Mouse (Mus musculus): ENCODE data around the gene Dand5. TPM values are rescaled to one million over a fixed set of nuclear protein-coding genes. Genes with fewer than 3 reads are reported as not detected.
A peak's percentile ranks its signal among the peaks of the same experiment; 100 is the strongest.

Dand5 gene
- polyA plus RNA-seq, 1 experiment from 2014 or later = 5.2 TPM

DNA sequence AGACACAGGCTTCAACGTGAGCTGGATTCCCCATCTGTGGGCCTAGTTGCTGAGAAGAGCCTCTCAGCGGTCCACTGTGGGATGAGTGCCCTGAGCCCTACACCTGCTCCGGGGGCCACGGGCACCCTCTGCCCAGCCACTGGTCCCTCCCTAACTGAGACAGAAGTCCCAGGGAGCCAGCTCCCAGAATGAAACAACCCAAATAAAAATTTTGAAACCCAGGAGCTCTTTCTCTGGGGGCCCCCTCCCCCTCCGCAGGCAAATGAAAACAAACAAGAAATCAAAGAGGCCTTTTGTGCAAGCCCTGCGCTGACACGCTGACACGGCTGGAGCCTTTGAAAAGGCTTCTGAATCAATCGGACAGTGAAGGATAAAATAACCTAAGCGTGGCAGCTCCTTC, 57.0 kb downstream of the Dand5 start:
- H3K4me2 ChIP-seq (ENCODE audit: low read length) = no peak overlapping the region
- no peak overlapping the region for H3K4me3 ChIP-seq (ENCODE audit: low read depth, low read length)
- peaks cover 3% of the 10 kb centered on the region; the same call in 1 of the 2 replicates for H3K4me1 ChIP-seq (replicated peaks; ENCODE audit: control insufficient read depth, insufficient read depth, low read length)
- H3K9ac ChIP-seq (ENCODE audit: low read length) = no peak overlapping the region
- peaks cover 79% of the 10 kb centered on the region for H3K27me3 ChIP-seq (replicated peaks; ENCODE audit: control insufficient read depth, insufficient read depth, low read length)
- no peaks in the 10 kb centered on the region for H3K9me3 ChIP-seq (ENCODE audit: control insufficient read depth, low read length)
- 38% methylated on average over 10 of the region's 10 CpGs for WGBS
- ATAC-seq (replicated peaks; ENCODE audit: low FRiP score, low TSS enrichment, low read depth) (no peak), DNase-seq (ENCODE audit: low spot score) (no peak)
- no peaks in the 10 kb centered on the region for H3K36me3 ChIP-seq (ENCODE audit: control insufficient read depth, insufficient read depth, low read length)
- H3K27ac ChIP-seq (ENCODE audit: low read depth) = no peak overlapping the region

Small RNAs within 50 kb of the gene (microRNA-seq; reads per million reads assigned to microRNA genes)
- gene Mir7069 = 2.5 reads per million, percentile 26 among the genes with 10 or more reads in this experiment

Other genes starting within 250 kb of the Dand5 start
- gene Ier2, start 160.0 kb downstream of the Dand5 start, polyA plus RNA-seq (2014; fragmentation: Nextera tagmentation; extraction: Ambion mirVana) = 73.2 and 75.5 TPM in 2 replicates
- gene Trmt1, start 136.5 kb downstream of the Dand5 start, polyA plus RNA-seq (2014; fragmentation: Nextera tagmentation; extraction: Ambion mirVana) = 85.9 and 87.0 TPM in 2 replicates
- gene Nacc1, start 135.0 kb downstream of the Dand5 start, polyA plus RNA-seq (2014; fragmentation: Nextera tagmentation; extraction: Ambion mirVana) = 23.7 and 25.0 TPM in 2 replicates
- 4.3 and 5.2 TPM in 2 replicates for gene Lyl1, start 121.4 kb downstream of the Dand5 start, polyA plus RNA-seq (2014; fragmentation: Nextera tagmentation; extraction: Ambion mirVana)
- 3.3 and 4.1 TPM in 2 replicates for gene G430095P16Rik, start 99.8 kb downstream of the Dand5 start, polyA plus RNA-seq (2014; fragmentation: Nextera tagmentation; extraction: Ambion mirVana)
- 12.8 and 14.4 TPM in 2 replicates for gene Nfix, start 22.5 kb downstream of the Dand5 start, polyA plus RNA-seq (2014; fragmentation: Nextera tagmentation; extraction: Ambion mirVana)
- gene Gadd45gip1, start 8.7 kb upstream of the Dand5 start, polyA plus RNA-seq (2014; fragmentation: Nextera tagmentation; extraction: Ambion mirVana) = 57.8 and 60.8 TPM in 2 replicates
- 126 and 129 TPM in 2 replicates for gene Rad23a, start 17.8 kb upstream of the Dand5 start, polyA plus RNA-seq (2014; fragmentation: Nextera tagmentation; extraction: Ambion mirVana)
- gene Calr, start 24.1 kb upstream of the Dand5 start, polyA plus RNA-seq (2014; fragmentation: Nextera tagmentation; extraction: Ambion mirVana) = 721 and 823 TPM in 2 replicates
- gene Farsa, start 34.2 kb upstream of the Dand5 start, polyA plus RNA-seq (2014; fragmentation: Nextera tagmentation; extraction: Ambion mirVana) = 89.0 TPM in 2 replicates
- gene Syce2, start 49.3 kb upstream of the Dand5 start, polyA plus RNA-seq (2014; fragmentation: Nextera tagmentation; extraction: Ambion mirVana) = 67.9 and 68.9 TPM in 2 replicates
- gene Gcdh, start 71.1 kb upstream of the Dand5 start, polyA plus RNA-seq (2014; fragmentation: Nextera tagmentation; extraction: Ambion mirVana) = 35.7 and 37.8 TPM in 2 replicates
- gene Klf1, start 79.1 kb upstream of the Dand5 start, polyA plus RNA-seq (2014; fragmentation: Nextera tagmentation; extraction: Ambion mirVana) = 0.77 and 1.8 TPM in 2 replicates
- gene Dnase2a, start 85.7 kb upstream of the Dand5 start, polyA plus RNA-seq (2014; fragmentation: Nextera tagmentation; extraction: Ambion mirVana) = 8.3 and 8.6 TPM in 2 replicates
- 2.3 and 2.6 TPM in 2 replicates for gene Mast1, start 114.5 kb upstream of the Dand5 start, polyA plus RNA-seq (2014; fragmentation: Nextera tagmentation; extraction: Ambion mirVana)
- 0.09 TPM in 1 of 2 replicates, not detected in the other for gene Rtbdn, start 124.2 kb upstream of the Dand5 start, polyA plus RNA-seq (2014; fragmentation: Nextera tagmentation; extraction: Ambion mirVana)
- gene Gm49661, start 146.6 kb upstream of the Dand5 start, polyA plus RNA-seq (2014; fragmentation: Nextera tagmentation; extraction: Ambion mirVana) = not detected in 2 replicates
- 771 and 821 TPM in 2 replicates for gene Prdx2, start 146.8 kb upstream of the Dand5 start, polyA plus RNA-seq (2014; fragmentation: Nextera tagmentation; extraction: Ambion mirVana)
- 132 and 141 TPM in 2 replicates for gene Rnaseh2a, start 146.9 kb upstream of the Dand5 start, polyA plus RNA-seq (2014; fragmentation: Nextera tagmentation; extraction: Ambion mirVana)
- 14.4 and 17.2 TPM in 2 replicates for gene Junb, start 155.9 kb upstream of the Dand5 start, polyA plus RNA-seq (2014; fragmentation: Nextera tagmentation; extraction: Ambion mirVana)
- gene Hook2, start 167.8 kb upstream of the Dand5 start, polyA plus RNA-seq (2014; fragmentation: Nextera tagmentation; extraction: Ambion mirVana) = 36.0 and 40.7 TPM in 2 replicates
- not detected in 2 replicates for gene Best2, start 191.7 kb upstream of the Dand5 start, polyA plus RNA-seq (2014; fragmentation: Nextera tagmentation; extraction: Ambion mirVana)
- 95.9 and 105 TPM in 2 replicates for gene Asna1, start 202.5 kb upstream of the Dand5 start, polyA plus RNA-seq (2014; fragmentation: Nextera tagmentation; extraction: Ambion mirVana)
- gene Trir, start 204.0 kb upstream of the Dand5 start, polyA plus RNA-seq (2014; fragmentation: Nextera tagmentation; extraction: Ambion mirVana) = 115 and 143 TPM in 2 replicates
- gene Tnpo2, start 214.1 kb upstream of the Dand5 start, polyA plus RNA-seq (2014; fragmentation: Nextera tagmentation; extraction: Ambion mirVana) = 15.5 and 15.7 TPM in 2 replicates
- 26.2 and 26.9 TPM in 2 replicates for gene Fbxw9, start 237.2 kb upstream of the Dand5 start, polyA plus RNA-seq (2014; fragmentation: Nextera tagmentation; extraction: Ambion mirVana)
- 0.71 TPM in 1 of 2 replicates, not detected in the other for gene Gm5741, start 245.2 kb upstream of the Dand5 start, polyA plus RNA-seq (2014; fragmentation: Nextera tagmentation; extraction: Ambion mirVana)
- gene Dhps, start 248.9 kb upstream of the Dand5 start, polyA plus RNA-seq (2014; fragmentation: Nextera tagmentation; extraction: Ambion mirVana) = 63.8 and 67.5 TPM in 2 replicates

Measured in intestine, embryonic 14.5 days (tissue).